Mouse (Mus musculus): ENCODE measurements around the gene Tmem274.

DNA sequence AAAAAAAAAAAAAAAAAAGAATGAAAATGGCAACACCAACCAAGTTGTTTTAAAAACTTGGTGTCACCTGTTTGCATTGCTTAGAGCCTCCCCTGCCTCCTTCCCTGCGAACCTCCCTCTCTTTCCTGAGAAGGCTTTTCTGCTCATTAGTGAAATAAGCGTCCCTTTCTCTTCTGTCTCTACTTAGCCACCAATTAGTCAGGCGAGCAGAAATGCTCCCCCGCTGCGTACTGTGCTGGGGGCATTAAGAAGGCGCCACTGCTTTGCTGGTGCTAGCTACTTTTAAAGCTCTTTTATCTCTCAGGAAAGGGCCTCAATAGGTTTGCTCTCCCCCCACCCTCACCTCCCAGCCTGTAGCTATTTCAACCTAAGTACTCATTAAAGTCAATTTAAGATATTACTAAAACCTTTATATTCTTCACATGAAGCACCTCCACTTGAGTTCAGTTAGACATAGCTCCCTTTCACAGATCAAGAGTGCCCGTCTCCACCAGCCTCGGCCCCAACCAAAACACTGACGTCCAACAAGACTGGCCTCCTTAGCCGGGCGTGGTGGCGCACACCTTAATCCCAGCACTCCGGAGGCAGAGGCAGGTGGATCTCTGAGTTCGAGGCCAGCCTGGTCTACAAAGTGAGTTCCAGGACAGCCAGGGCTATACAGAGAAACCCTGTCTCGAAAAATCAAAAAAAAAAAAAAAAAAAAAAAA is 28.2 kb downstream of the Tmem274 start:
- no peak for TF ChIP-seq CTCF (IDR thresholded peaks at IDR 0.05; ENCODE audit: low read depth, low read length)
- TF ChIP-seq POLR2A (IDR thresholded peaks at IDR 0.05; ENCODE audit: extremely low read depth, insufficient read depth, low read length): no peak
